Mouse (Mus musculus): ENCODE results near the gene Fam173b.

Fam173b gene

DNA sequence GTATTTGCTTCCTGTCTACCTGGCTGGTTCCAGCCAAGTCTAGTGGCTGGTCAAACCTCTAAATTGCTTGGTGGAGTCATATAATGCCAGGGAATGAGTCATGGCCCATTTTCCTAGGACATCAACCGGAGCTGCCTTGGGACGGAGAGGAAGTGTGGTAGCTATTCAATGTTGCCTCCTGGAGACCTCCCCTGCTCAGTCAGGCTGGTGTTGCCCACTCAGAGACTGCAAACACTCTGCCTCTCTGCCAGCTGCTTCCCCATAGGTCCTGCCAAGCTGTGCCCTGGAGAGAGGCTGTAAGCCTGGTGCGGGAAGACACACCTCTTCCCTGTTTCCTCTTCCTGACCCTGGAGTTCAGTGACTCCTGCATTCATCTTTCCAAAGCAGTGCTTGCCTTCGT lies 30.8 kb downstream of the Fam173b start:
- Histone ChIP-seq H3K36me3 (ENCODE audit: insufficient read depth, low read length) (no peaks in the 10 kb centered on the region), H3K4me3 (replicated peaks; ENCODE audit: low read length) (no peak overlapping the region), H3K9me3 (ENCODE audit: low read length) (0 out of 2 replicates have a peak, but pooled peaks cover 3% of the 10 kb centered on the region), H3K4me1 (replicated peaks; ENCODE audit: low read depth, low read length) (no peaks in the 10 kb centered on the region), H3K27me3 (ENCODE audit: insufficient read depth, low read length) (no peaks in the 10 kb centered on the region; the same call in 1 of the 2 replicates)
- TF ChIP-seq NANOG (IDR thresholded peaks at IDR 0.05; ENCODE audit: borderline replicate concordance, low read length) (no peak), CTCF (conservative IDR thresholded peaks at IDR 0.05; ENCODE audit: low read length) (no peak)

- Histone ChIP-seq H3K36me3 (ENCODE audit: insufficient read depth, low read length) (no peaks in the 10 kb centered on the region), H3K27me3 (ENCODE audit: insufficient read depth, low read length) (no peaks in the 10 kb centered on the region; the same call in 1 of the 2 replicates), H3K9me3 (ENCODE audit: low read length) (0 out of 2 replicates have a peak, but pooled peaks cover 3% of the 10 kb centered on the region), H3K4me3 (replicated peaks; ENCODE audit: low read length) (no peak overlapping the region), H3K4me1 (replicated peaks; ENCODE audit: low read depth, low read length) (no peaks in the 10 kb centered on the region)
- TF ChIP-seq NANOG (IDR thresholded peaks at IDR 0.05; ENCODE audit: borderline replicate concordance, low read length) (no peak), CTCF (conservative IDR thresholded peaks at IDR 0.05; ENCODE audit: low read length) (no peak), POU5F1 (IDR thresholded peaks at IDR 0.05; ENCODE audit: borderline replicate concordance, low read length) (no peak)
Measured at GRCm38 (mm10) chr15:31634582-31634981, 32.9 kb downstream of the Fam173b start.

GRCm38 (mm10) chr15:31636091-31636595 lies 34.5 kb downstream of the Fam173b start:
- Histone ChIP-seq H3K36me3 (ENCODE audit: insufficient read depth, low read length) (no peaks in the 10 kb centered on the region), H3K27me3 (ENCODE audit: insufficient read depth, low read length) (no peaks in the 10 kb centered on the region; the same call in 1 of the 2 replicates), H3K9me3 (ENCODE audit: low read length) (0 out of 2 replicates have a peak, but pooled peaks cover 3% of the 10 kb centered on the region), H3K4me1 (replicated peaks; ENCODE audit: low read depth, low read length) (no peaks in the 10 kb centered on the region), H3K4me3 (replicated peaks; ENCODE audit: low read length) (no peak overlapping the region)
- TF ChIP-seq NANOG (IDR thresholded peaks at IDR 0.05; ENCODE audit: borderline replicate concordance, low read length) (no peak), CTCF (conservative IDR thresholded peaks at IDR 0.05; ENCODE audit: low read length) (no peak), POU5F1 (IDR thresholded peaks at IDR 0.05; ENCODE audit: borderline replicate concordance, low read length) (no peak)

DNA sequence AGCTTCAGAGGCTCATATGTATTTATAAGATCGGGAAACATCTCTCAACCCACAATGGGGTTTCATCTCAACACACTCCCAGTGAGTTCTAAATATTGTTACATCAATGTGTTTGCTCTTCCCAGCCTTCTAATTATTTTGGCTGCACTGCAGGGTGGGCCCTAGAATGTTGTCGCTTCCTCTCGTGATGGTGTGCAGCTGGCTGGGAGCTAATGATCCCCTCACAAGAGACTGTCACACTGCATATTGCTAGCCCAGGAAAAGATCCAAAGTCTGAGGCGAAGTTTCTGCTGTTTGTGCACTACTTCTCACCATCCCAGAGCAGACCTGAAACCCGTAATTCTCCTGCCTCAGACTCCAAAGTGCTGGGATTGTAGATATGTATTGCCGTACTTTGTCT lies 45.6 kb downstream of the Fam173b start:
- no peaks in the 10 kb centered on the region for H3K27me3 ChIP-seq (ENCODE audit: insufficient read depth, low read length)
- H3K4me1 ChIP-seq (replicated peaks; ENCODE audit: low read depth, low read length), result no peaks in the 10 kb centered on the region
- no peak for TF ChIP-seq CTCF (conservative IDR thresholded peaks at IDR 0.05; ENCODE audit: low read length)
- no peak for TF ChIP-seq POU5F1 (IDR thresholded peaks at IDR 0.05; ENCODE audit: borderline replicate concordance, low read length)
- no peak for TF ChIP-seq NANOG (IDR thresholded peaks at IDR 0.05; ENCODE audit: borderline replicate concordance, low read length)

GRCm38 (mm10) chr15:31647851-31648569 lies 46.4 kb downstream of the Fam173b start:
- no peak for TF ChIP-seq NANOG (IDR thresholded peaks at IDR 0.05; ENCODE audit: borderline replicate concordance, low read length)
- no peak for TF ChIP-seq CTCF (conservative IDR thresholded peaks at IDR 0.05; ENCODE audit: low read length)
- TF ChIP-seq POU5F1 (IDR thresholded peaks at IDR 0.05; ENCODE audit: borderline replicate concordance, low read length), result no peak
- H3K4me1 ChIP-seq (replicated peaks; ENCODE audit: low read depth, low read length), result no peaks in the 10 kb centered on the region
- no peak overlapping the region for H3K4me3 ChIP-seq (replicated peaks; ENCODE audit: low read length)
- H3K9me3 ChIP-seq (ENCODE audit: low read length), result no peaks in the 10 kb centered on the region
- no peaks in the 10 kb centered on the region for H3K36me3 ChIP-seq (ENCODE audit: insufficient read depth, low read length)
- no peaks in the 10 kb centered on the region for H3K27me3 ChIP-seq (ENCODE audit: insufficient read depth, low read length)

More for the DNA sequence above, 45.6 kb downstream of the Fam173b start:
- no peaks in the 10 kb centered on the region for H3K9me3 ChIP-seq (ENCODE audit: low read length)
- H3K4me3 ChIP-seq (replicated peaks; ENCODE audit: low read length), result no peak overlapping the region
- H3K36me3 ChIP-seq (ENCODE audit: insufficient read depth, low read length), result no peaks in the 10 kb centered on the region

DNA sequence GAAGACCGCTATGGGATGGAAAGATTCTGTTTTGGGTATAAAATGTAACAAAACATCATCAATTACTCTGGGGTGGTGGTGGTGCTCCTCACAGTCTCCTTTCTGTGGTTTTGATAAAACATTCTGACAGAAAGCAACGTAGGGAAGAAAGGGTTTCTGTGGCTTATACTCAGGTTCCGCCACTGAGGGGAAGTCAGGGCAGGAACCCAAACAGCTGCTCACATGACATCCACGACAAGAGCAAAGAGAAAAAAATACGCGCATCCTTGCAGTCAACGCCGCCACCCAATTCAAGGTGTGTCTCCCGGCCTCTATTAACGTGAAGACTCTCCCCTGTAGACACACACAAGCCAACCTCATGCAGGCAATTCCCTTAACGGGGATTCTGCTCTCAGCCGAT lies 48.0 kb downstream of the Fam173b start:
- TF ChIP-seq POU5F1 (IDR thresholded peaks at IDR 0.05; ENCODE audit: borderline replicate concordance, low read length), result no peak
- TF ChIP-seq CTCF (conservative IDR thresholded peaks at IDR 0.05; ENCODE audit: low read length), result no peak
- TF ChIP-seq NANOG (IDR thresholded peaks at IDR 0.05; ENCODE audit: borderline replicate concordance, low read length), result no peak
- H3K4me3 ChIP-seq (replicated peaks; ENCODE audit: low read length), result no peak overlapping the region
- H3K4me1 ChIP-seq (replicated peaks; ENCODE audit: low read depth, low read length), result no peaks in the 10 kb centered on the region
- no peaks in the 10 kb centered on the region for H3K27me3 ChIP-seq (ENCODE audit: insufficient read depth, low read length)
- H3K36me3 ChIP-seq (ENCODE audit: insufficient read depth, low read length), result no peaks in the 10 kb centered on the region
- no peaks in the 10 kb centered on the region for H3K9me3 ChIP-seq (ENCODE audit: low read length)

GRCm38 (mm10) chr15:31650821-31651220 lies 49.2 kb downstream of the Fam173b start:
- Histone ChIP-seq H3K4me1 (replicated peaks; ENCODE audit: low read depth, low read length) (no peaks in the 10 kb centered on the region), H3K36me3 (ENCODE audit: insufficient read depth, low read length) (no peaks in the 10 kb centered on the region), H3K9me3 (ENCODE audit: low read length) (no peaks in the 10 kb centered on the region), H3K27me3 (ENCODE audit: insufficient read depth, low read length) (no peaks in the 10 kb centered on the region), H3K4me3 (replicated peaks; ENCODE audit: low read length) (no peak overlapping the region)
- TF ChIP-seq NANOG (IDR thresholded peaks at IDR 0.05; ENCODE audit: borderline replicate concordance, low read length) (no peak), POU5F1 (IDR thresholded peaks at IDR 0.05; ENCODE audit: borderline replicate concordance, low read length) (no peak), CTCF (conservative IDR thresholded peaks at IDR 0.05; ENCODE audit: low read length) (no peak)

DNA sequence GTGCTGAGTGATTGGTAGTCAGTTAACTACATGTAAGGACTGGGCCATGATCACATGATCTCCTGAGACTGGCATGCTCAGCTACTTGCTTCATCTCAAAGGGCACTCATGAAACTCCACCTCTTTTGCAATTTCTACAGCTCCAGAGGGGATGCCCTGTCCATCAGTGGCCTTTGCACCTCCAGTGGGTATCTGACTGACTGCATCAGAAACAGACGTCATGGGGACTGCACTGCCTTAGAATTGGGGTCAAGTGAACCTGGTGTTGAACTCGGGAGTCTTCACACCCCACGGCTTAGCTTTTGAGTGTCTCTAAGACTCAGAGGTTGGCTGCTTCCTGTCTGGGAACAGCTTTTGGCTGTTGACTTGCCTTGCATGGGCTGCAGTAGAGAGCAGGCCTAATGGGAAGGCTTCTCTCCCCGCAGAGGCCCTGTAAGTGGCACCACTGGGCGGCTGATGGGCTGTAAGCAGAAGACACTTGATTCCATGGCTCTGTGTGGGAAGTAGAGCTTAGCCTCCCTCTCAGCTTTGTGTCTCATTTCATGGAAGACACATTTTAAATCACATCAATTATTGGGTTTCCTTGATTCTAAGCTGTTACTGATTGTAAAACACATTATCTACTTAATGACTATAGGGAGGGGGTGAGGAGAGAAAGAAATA lies 58.6 kb downstream of the Fam173b start:
- Histone ChIP-seq H3K36me3 (ENCODE audit: insufficient read depth, low read length) (no peaks in the 10 kb centered on the region), H3K9me3 (ENCODE audit: low read length) (no peaks in the 10 kb centered on the region), H3K4me1 (replicated peaks; ENCODE audit: low read depth, low read length) (no peaks in the 10 kb centered on the region), H3K4me3 (replicated peaks; ENCODE audit: low read length) (no peak overlapping the region), H3K27me3 (ENCODE audit: insufficient read depth, low read length) (no peaks in the 10 kb centered on the region)
- TF ChIP-seq NANOG (IDR thresholded peaks at IDR 0.05; ENCODE audit: borderline replicate concordance, low read length), result no peak
- TF ChIP-seq POU5F1 (IDR thresholded peaks at IDR 0.05; ENCODE audit: borderline replicate concordance, low read length), result no peak
- TF ChIP-seq CTCF (conservative IDR thresholded peaks at IDR 0.05; ENCODE audit: low read length), result no peak
